Mouse (Mus musculus) midbrain, embryonic 16.5 days (tissue): ENCODE measurements around the gene Bola1. TPM values are rescaled to one million over a fixed set of nuclear protein-coding genes. Genes with fewer than 3 reads are reported as not detected.
"Not testable (repeated sequence)": the region's sequence is repeated elsewhere in the genome, so short reads cannot be mapped to it uniquely, and the experiment has no call there.

Experiments
- ATAC-seq: fragments of 200-750 bp; cut with Nextera tagmentation; 2 replicates; pipeline ENCODE4 v1.8.0; 2017; ENCODE audit warnings: moderate TSS enrichment
- H3K27ac ChIP-seq: fragments of 300-500 bp; sonication (generic); 2 replicates; pipeline ENCODE4 v1.5.1; 2014; ENCODE audit warnings: mild to moderate bottlenecking, low read length, mixed read lengths
- H3K27me3 ChIP-seq: fragments of 300-500 bp; sonication (generic); 2 replicates; pipeline ENCODE4 v1.6.1; 2014; ENCODE audit warnings: low read depth, low read length, mixed read lengths; ENCODE audit not compliant: control insufficient read depth, insufficient read depth
- H3K36me3 ChIP-seq: fragments of 300-500 bp; sonication (generic); 2 replicates; pipeline ENCODE4 v1.6.1; 2014; ENCODE audit warnings: mild to moderate bottlenecking, low read length, moderate library complexity, mixed read lengths; ENCODE audit not compliant: control insufficient read depth, insufficient read depth
- H3K4me1 ChIP-seq: fragments of 300-500 bp; sonication (generic); 2 replicates; pipeline ENCODE4 v1.6.1; 2014; ENCODE audit warnings: mild to moderate bottlenecking, low read length, mixed read lengths; ENCODE audit not compliant: control insufficient read depth, insufficient read depth
- H3K4me2 ChIP-seq: fragments of 300-500 bp; sonication (generic); 2 replicates; pipeline ENCODE4 v1.6.1; 2014; ENCODE audit warnings: mild to moderate bottlenecking, low read length, mixed read lengths
- H3K4me3 ChIP-seq: fragments of 300-500 bp; sonication (generic); 2 replicates; pipeline ENCODE4 v1.5.1; 2014; ENCODE audit warnings: low read depth, mild to moderate bottlenecking, low read length, moderate library complexity, mixed read lengths
- H3K9ac ChIP-seq: fragments of 300-500 bp; sonication (generic); 2 replicates; pipeline ENCODE4 v1.6.1; 2014; ENCODE audit warnings: low read depth, low read length, mixed read lengths
- H3K9me3 ChIP-seq: fragments of 300-500 bp; sonication (generic); replicated peaks from 2 replicates; pipeline ENCODE4 v1.6.1; 2014; ENCODE audit warnings: mild to moderate bottlenecking, low read length, mixed read lengths; ENCODE audit not compliant: control insufficient read depth, poor library complexity, severe bottlenecking
- WGBS: fragments of 180-500 bp; shearing (Covaris S2); extraction: QIAGEN DNeasy Blood & Tissue Kit; methylation state at CpG from one replicate; pipeline ENCODE4 v1.1.7; 2014; 5-methylcytosine and 5-hydroxymethylcytosine counted together
- polyA plus RNA-seq: library from polyadenylated mRNA; unstranded; fragments of >200 nt; fragmentation: Nextera tagmentation; extraction: Ambion mirVana; gene quantifications from 2 replicates; pipeline ENCODE4 v1.2.1, GENCODE M21; 2015

Gene Bola1
- polyA plus RNA-seq, 1 experiment from 2014 or later = 51.3 TPM

DNA sequence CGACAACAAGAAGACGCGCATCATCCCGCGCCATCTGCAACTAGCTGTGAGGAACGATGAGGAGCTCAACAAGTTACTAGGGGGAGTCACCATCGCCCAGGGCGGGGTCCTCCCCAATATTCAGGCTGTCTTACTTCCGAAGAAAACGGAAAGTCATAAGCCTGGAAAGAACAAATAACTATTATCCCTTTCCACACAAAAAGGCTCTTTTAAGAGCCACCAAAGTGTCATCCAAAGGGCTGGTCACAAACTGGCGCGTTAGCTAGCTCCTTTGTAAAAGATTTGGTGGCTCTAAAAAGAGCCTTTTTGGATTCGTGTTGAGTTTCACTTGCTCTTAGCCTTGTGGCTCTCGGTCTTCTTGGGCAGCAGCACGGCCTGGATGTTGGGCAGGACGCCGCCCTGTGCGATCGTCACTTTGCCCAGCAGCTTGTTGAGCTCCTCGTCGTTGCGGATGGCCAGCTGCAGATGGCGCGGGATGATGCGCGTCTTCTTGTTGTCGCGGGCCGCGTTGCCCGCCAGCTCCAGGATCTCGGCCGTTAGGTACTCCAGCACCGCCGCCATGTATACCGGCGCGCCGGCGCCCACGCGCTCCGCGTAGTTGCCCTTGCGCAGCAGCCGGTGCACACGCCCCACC, 739 bp upstream of the Bola1 start:
- Histone ChIP-seq H3K9ac (peak overlapping the region; percentile 78), H3K4me2 (peak overlapping the region; percentile 65), H3K27ac (peak overlapping the region; percentile 98), H3K4me3 (peak overlapping the region; percentile 67), H3K4me1 (peaks cover 25% of the 10 kb centered on the region)
- not testable (repeated sequence) for H3K9me3 ChIP-seq, H3K36me3 ChIP-seq, H3K27me3 ChIP-seq
- under 1% methylated on average over 31 of the region's 47 CpGs for WGBS
- ATAC-seq = peak; percentile 9

DNA sequence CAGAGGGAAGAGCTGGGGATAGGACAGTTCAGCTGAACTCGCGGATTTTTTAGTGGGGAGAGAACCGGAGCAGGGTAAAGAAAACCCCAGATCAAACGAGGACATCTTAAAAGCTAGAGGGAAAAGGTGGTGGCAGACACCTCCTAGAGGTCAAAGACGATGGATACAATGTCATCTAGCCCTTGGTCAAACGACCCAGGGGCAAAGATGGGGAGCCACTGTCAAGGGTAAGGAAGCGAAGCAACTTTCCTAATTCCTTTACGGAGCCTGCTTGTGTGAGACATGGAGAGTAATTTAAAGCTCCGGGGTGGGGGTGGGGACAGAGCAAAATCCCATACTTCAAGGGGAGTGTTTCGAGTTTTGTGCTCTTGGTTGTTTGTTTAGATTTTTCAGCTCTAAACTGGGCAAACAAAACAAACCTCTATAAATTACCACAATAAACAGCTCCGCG, 293 bp downstream of the Bola1 start:
- no peaks in the 10 kb centered on the region for H3K36me3 ChIP-seq
- peaks cover 24% of the 10 kb centered on the region for H3K4me1 ChIP-seq
- peak overlapping the region; percentile 98 for H3K27ac ChIP-seq
- peak overlapping the region; percentile 67 for H3K4me3 ChIP-seq
- ATAC-seq = peak; percentile 52
- 0% methylated on average over 12 of the region's 12 CpGs for WGBS
- H3K9ac ChIP-seq = peak overlapping the region; percentile 61
- no peaks in the 10 kb centered on the region for H3K9me3 ChIP-seq
- no peaks in the 10 kb centered on the region; the same call in 1 of the 2 replicates for H3K27me3 ChIP-seq
- peak overlapping the region; percentile 65 for H3K4me2 ChIP-seq

DNA sequence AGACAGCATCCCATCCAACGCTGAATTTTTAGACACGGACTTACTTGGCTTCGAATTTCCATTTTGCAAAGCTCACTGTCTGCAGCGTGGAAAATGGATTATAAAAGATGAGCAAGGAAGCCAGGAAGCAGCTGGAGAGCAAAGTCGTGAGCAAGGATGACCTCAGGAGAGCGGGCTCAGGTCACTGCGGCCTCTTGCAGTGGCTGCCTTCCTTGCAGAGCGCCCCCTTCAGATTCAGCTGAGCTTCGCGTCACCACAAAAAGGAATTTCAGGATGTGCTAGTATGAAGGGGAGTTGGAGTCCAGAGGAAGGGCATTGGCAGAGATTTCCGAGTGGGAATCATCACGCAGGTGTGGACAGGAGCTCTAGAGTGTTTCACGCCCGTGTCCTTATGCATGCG, 10.3 kb downstream of the Bola1 start:
- 21% methylated on average over 15 of the region's 15 CpGs for WGBS
- no peak overlapping the region for H3K4me3 ChIP-seq
- H3K36me3 ChIP-seq = no peaks in the 10 kb centered on the region
- H3K27ac ChIP-seq = no peak overlapping the region
- H3K27me3 ChIP-seq = no peaks in the 10 kb centered on the region
- no peaks in the 10 kb centered on the region for H3K9me3 ChIP-seq
- H3K4me1 ChIP-seq = no peaks in the 10 kb centered on the region
- H3K4me2 ChIP-seq = no peak overlapping the region
- H3K9ac ChIP-seq = no peak overlapping the region; the same call in 1 of the 2 replicates
- no peak for ATAC-seq

DNA sequence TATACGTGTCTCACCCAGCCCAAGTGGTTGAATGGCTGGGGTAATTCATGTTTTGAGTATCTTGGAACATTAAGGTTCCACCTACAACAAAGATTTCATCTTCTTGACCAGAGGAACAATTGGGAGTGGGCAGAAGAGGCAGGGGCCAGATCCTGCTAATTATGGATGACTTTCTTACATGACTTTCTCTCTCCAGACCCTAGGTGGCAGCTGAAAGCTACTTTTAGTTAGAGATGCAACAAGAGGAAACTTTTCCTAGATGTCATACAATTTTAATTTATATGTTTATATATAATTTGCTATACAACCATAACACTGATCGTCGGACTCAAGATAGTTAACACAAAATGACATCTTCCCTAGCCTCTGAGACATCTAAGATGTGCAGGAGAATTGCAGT, 11.7 kb downstream of the Bola1 start:
- Histone ChIP-seq H3K27me3 (no peaks in the 10 kb centered on the region), H3K4me3 (no peak overlapping the region), H3K9ac (no peak overlapping the region), H3K9me3 (no peaks in the 10 kb centered on the region), H3K27ac (no peak overlapping the region), H3K36me3 (no peaks in the 10 kb centered on the region), H3K4me2 (no peak overlapping the region), H3K4me1 (no peaks in the 10 kb centered on the region)
- ATAC-seq = no peak
- 89% methylated on average over 3 of the region's 3 CpGs for WGBS

DNA sequence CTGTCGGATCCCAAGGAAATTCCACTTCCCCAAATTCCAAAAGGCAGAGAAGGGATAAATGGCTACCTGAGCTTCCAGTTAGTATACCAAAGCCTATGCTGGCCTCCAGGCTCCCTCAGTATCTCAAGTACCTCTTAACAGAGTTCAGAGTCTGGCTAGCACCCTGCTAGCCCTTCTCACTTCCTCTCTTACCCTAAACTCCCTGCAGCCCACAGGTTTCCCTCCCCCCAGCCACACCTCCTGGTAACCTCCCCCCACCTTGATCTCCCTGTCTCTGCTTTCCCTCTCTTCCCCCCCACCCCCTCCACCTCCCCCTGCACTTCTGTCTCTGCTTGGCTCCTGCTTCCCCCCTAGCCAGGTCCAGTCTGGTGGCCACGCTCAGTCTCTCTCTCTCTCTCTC, 19.8 kb downstream of the Bola1 start:
- WGBS = 70% methylated on average over 2 of the region's 2 CpGs
- no peak for ATAC-seq
- H3K4me3 ChIP-seq = no peak overlapping the region

DNA sequence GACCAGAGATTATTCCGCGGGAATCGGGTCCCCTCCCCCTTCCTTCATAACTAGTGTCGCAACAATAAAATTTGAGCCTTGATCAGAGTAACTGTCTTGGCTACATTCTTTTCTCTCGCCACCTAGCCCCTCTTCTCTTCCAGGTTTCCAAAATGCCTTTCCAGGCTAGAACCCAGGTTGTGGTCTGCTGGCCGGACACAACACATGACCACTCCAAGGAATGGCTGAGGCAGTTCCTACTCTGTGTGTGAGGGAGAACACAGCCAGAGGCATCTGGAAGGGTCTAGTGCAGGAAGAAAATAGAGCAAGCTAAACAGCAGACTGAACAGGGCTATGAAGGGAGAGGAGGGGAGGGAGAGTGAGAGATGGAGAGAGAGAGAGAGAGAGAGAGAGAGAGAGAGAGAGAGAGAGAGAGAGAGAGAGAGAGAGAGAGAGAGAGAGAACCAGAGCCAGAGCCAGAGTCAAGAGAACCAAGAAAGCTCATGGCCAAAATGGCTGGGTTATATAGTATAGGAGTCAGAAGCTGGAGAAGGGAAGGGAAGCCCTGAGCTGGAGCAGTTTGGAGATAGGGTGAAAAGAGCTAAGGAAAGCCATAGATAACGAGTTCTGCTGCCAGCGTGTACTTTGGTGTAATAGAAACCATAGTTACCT, 20.8 kb downstream of the Bola1 start:
- not testable (repeated sequence) for H3K4me3 ChIP-seq, H3K36me3 ChIP-seq, H3K9me3 ChIP-seq, H3K27ac ChIP-seq, H3K27me3 ChIP-seq, H3K9ac ChIP-seq, ATAC-seq
- Histone ChIP-seq H3K4me2 (peak overlapping the region; percentile 96), H3K4me1 (peaks cover 12% of the 10 kb centered on the region)
- 32% methylated on average over 6 of the region's 8 CpGs for WGBS

More for the DNA sequence above, 19.8 kb downstream of the Bola1 start:
- Histone ChIP-seq H3K4me1 (peaks cover 12% of the 10 kb centered on the region), H3K9me3 (no peaks in the 10 kb centered on the region), H3K36me3 (no peaks in the 10 kb centered on the region), H3K27me3 (no peaks in the 10 kb centered on the region), H3K4me2 (no peak overlapping the region), H3K9ac (no peak overlapping the region), H3K27ac (no peak overlapping the region)

DNA sequence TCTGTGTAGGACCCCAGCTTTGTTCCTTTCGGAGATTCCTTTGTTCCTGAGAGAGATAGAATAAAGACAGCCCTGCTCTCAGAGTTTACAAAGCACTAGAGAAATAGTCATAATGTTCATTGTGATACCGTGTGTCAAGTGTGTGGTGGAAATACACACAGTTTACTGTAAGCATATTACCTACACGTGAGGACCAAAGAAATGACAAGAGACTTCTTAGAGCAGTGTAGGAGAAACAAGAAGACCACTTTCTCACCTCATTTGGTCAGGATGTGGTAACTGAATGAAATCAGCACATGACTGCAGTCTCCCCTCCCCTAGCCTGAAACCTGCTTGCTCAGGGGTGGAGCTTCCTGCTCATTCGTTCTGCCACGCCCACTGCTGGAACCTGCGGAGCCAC, 21.3 kb downstream of the Bola1 start:
- 7% methylated on average over 6 of the region's 6 CpGs for WGBS
- ATAC-seq = peak; percentile 29; the same call in 1 of the 2 replicates
- H3K36me3 ChIP-seq = peaks cover 11% of the 10 kb centered on the region; the same call in 1 of the 2 replicates
- H3K4me2 ChIP-seq = peak overlapping the region; percentile 96
- peak overlapping the region; percentile 79 for H3K4me3 ChIP-seq
- peak overlapping the region; percentile 59 for H3K27ac ChIP-seq
- peak overlapping the region; percentile 92 for H3K9ac ChIP-seq
- no peaks in the 10 kb centered on the region for H3K27me3 ChIP-seq
- no peaks in the 10 kb centered on the region for H3K9me3 ChIP-seq
- peaks cover 12% of the 10 kb centered on the region for H3K4me1 ChIP-seq

DNA sequence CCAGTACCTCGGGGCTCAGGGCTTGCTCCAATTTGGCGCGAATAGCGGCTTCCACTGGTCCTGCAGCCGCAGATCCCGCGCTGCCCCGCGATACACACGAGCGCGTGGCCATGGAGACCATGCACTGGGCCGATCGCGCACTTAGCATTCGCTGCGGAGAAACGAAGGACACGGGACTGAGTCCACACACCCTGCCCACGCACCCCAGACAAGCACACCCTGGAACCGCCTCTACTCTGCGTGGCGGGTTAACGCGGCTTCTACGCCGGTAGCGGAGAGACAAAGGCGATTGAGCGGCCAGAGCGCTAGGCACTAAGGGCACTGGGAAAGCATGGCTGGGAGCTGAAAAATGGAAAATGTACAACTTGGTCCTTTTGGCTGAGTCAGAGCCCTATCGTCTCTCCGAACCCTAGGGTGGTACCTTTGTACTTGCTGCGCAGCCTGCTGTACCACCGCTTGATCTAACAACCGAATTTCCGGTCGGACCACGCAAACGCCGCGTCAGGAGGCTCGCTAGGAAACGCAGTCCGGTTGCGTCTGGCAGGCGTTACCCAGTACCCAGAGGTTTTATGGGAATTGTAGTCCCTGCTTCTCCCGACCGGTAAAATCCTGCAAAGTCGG, 22.3 kb downstream of the Bola1 start:
- Histone ChIP-seq H3K36me3 (peaks cover 17% of the 10 kb centered on the region), H3K9me3 (no peaks in the 10 kb centered on the region), H3K4me2 (peak overlapping the region; percentile 96), H3K4me1 (peaks cover 12% of the 10 kb centered on the region), H3K9ac (peak overlapping the region; percentile 92), H3K4me3 (peak overlapping the region; percentile 79), H3K27me3 (no peaks in the 10 kb centered on the region), H3K27ac (peak overlapping the region; percentile 98)
- ATAC-seq = peak; percentile 95
- under 1% methylated on average over 50 of the region's 50 CpGs for WGBS
